Mouse (Mus musculus): ENCODE measurements around the gene Cept1. TPM values are rescaled to one million over a fixed set of nuclear protein-coding genes. Genes with fewer than 3 reads are reported as not detected.
A peak's percentile ranks its signal among the peaks of the same experiment; 100 is the strongest.

The Cept1 gene
- polyA plus RNA-seq, 1 experiment from 2014 or later: 44.1 TPM

GRCm38 (mm10) chr3:106487551-106487950 is 60.1 kb downstream of the Cept1 start:
- Histone ChIP-seq H3K9ac (ENCODE audit: low read length) (no peak overlapping the region), H3K36me3 (ENCODE audit: control insufficient read depth, insufficient read depth, low read length) (no peaks in the 10 kb centered on the region), H3K4me2 (ENCODE audit: low read length) (no peak overlapping the region), H3K4me1 (ENCODE audit: control insufficient read depth, insufficient read depth, low read length) (peaks cover 2% of the 10 kb centered on the region; the same call in 1 of the 2 replicates), H3K4me3 (ENCODE audit: low read depth, low read length) (no peak overlapping the region), H3K9me3 (replicated peaks; ENCODE audit: control insufficient read depth, low read length) (no peaks in the 10 kb centered on the region), H3K27ac (ENCODE audit: low read depth, low read length) (no peak overlapping the region), H3K27me3 (replicated peaks; ENCODE audit: control insufficient read depth, insufficient read depth, low read length) (no peaks in the 10 kb centered on the region)
- DNase-seq (ENCODE audit: low spot score) (no peak), ATAC-seq (no peak)
- WGBS: 93% methylated on average over 2 of the region's 2 CpGs

DNA sequence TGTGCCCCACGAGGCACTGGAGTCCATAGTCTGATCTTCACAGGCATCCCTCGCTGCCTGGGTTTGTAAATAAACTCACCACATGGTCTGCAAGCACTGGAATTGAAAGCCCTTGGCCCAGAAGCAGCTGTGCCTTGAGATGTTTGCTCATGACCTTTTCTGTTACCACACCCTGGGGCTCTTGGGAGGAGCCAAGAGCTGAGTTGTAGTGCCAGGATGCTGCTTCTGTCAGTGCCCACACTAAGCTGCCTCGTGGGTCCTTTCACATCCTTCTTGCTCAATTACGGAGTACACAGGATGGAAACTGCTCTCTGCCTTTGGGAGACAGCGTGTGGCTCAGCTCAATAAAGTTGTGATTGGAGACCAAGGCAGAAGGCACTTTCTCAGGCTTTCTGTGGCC is 61.8 kb downstream of the Cept1 start:
- Histone ChIP-seq H3K36me3 (ENCODE audit: control insufficient read depth, insufficient read depth, low read length) (no peaks in the 10 kb centered on the region), H3K9ac (ENCODE audit: low read length) (no peak overlapping the region), H3K4me2 (ENCODE audit: low read length) (no peak overlapping the region), H3K4me1 (ENCODE audit: control insufficient read depth, insufficient read depth, low read length) (peaks cover 7% of the 10 kb centered on the region; the same call in 1 of the 2 replicates), H3K9me3 (replicated peaks; ENCODE audit: control insufficient read depth, low read length) (no peaks in the 10 kb centered on the region), H3K27me3 (replicated peaks; ENCODE audit: control insufficient read depth, insufficient read depth, low read length) (0 out of 2 replicates have a peak, but pooled peaks cover 3% of the 10 kb centered on the region), H3K4me3 (ENCODE audit: low read depth, low read length) (no peak overlapping the region), H3K27ac (ENCODE audit: low read depth, low read length) (no peak overlapping the region)
- 79% methylated on average over 5 of the region's 5 CpGs for WGBS
- ATAC-seq: no peak
- no peak for DNase-seq (ENCODE audit: low spot score)

- Histone ChIP-seq H3K9ac (ENCODE audit: low read length) (no peak overlapping the region), H3K4me3 (ENCODE audit: low read depth, low read length) (no peak overlapping the region), H3K27me3 (replicated peaks; ENCODE audit: control insufficient read depth, insufficient read depth, low read length) (0 out of 2 replicates have a peak, but pooled peaks cover 3% of the 10 kb centered on the region), H3K9me3 (replicated peaks; ENCODE audit: control insufficient read depth, low read length) (no peaks in the 10 kb centered on the region), H3K4me1 (ENCODE audit: control insufficient read depth, insufficient read depth, low read length) (peaks cover 7% of the 10 kb centered on the region; the same call in 1 of the 2 replicates), H3K27ac (ENCODE audit: low read depth, low read length) (no peak overlapping the region), H3K36me3 (ENCODE audit: control insufficient read depth, insufficient read depth, low read length) (no peaks in the 10 kb centered on the region), H3K4me2 (ENCODE audit: low read length) (no peak overlapping the region)
- ATAC-seq (no peak), DNase-seq (ENCODE audit: low spot score) (no peak)
- 95% methylated on average over 3 of the region's 3 CpGs for WGBS
Measured at GRCm38 (mm10) chr3:106484861-106485260, 62.7 kb downstream of the Cept1 start.

- Histone ChIP-seq H3K4me3 (ENCODE audit: low read depth, low read length) (no peak overlapping the region), H3K4me1 (ENCODE audit: control insufficient read depth, insufficient read depth, low read length) (peaks cover 7% of the 10 kb centered on the region; the same call in 1 of the 2 replicates), H3K4me2 (ENCODE audit: low read length) (no peak overlapping the region), H3K27ac (ENCODE audit: low read depth, low read length) (no peak overlapping the region), H3K9ac (ENCODE audit: low read length) (no peak overlapping the region), H3K27me3 (replicated peaks; ENCODE audit: control insufficient read depth, insufficient read depth, low read length) (0 out of 2 replicates have a peak, but pooled peaks cover 3% of the 10 kb centered on the region), H3K9me3 (replicated peaks; ENCODE audit: control insufficient read depth, low read length) (no peaks in the 10 kb centered on the region), H3K36me3 (ENCODE audit: control insufficient read depth, insufficient read depth, low read length) (no peaks in the 10 kb centered on the region)
- DNase-seq (ENCODE audit: low spot score): no peak
- no peak for ATAC-seq
- WGBS: 85% methylated on average over 4 of the region's 4 CpGs
Measured at GRCm38 (mm10) chr3:106483796-106484405, 63.7 kb downstream of the Cept1 start.

- 79% methylated on average over 7 of the region's 7 CpGs for WGBS
- no peak for DNase-seq (ENCODE audit: low spot score)
- no peak overlapping the region for H3K4me2 ChIP-seq (ENCODE audit: low read length)
- H3K36me3 ChIP-seq (ENCODE audit: control insufficient read depth, insufficient read depth, low read length): no peaks in the 10 kb centered on the region
- peaks cover 7% of the 10 kb centered on the region; the same call in 1 of the 2 replicates for H3K4me1 ChIP-seq (ENCODE audit: control insufficient read depth, insufficient read depth, low read length)
- 0 out of 2 replicates have a peak, but pooled peaks cover 3% of the 10 kb centered on the region for H3K27me3 ChIP-seq (replicated peaks; ENCODE audit: control insufficient read depth, insufficient read depth, low read length)
- H3K9ac ChIP-seq (ENCODE audit: low read length): no peak overlapping the region
- ATAC-seq: no peak
- no peaks in the 10 kb centered on the region for H3K9me3 ChIP-seq (replicated peaks; ENCODE audit: control insufficient read depth, low read length)
- no peak overlapping the region for H3K27ac ChIP-seq (ENCODE audit: low read depth, low read length)
- no peak overlapping the region for H3K4me3 ChIP-seq (ENCODE audit: low read depth, low read length)
Measured at GRCm38 (mm10) chr3:106483297-106483696, 64.3 kb downstream of the Cept1 start.

GRCm38 (mm10) chr3:106482281-106483081 is 65.1 kb downstream of the Cept1 start, which contains the start of gene Dennd2d:
TSS of gene Dennd2d (plus strand) at chr3:106482405.
- ATAC-seq (peak; percentile 67), DNase-seq (ENCODE audit: low spot score) (peak; percentile 5)
- 0 out of 2 replicates have a peak, but pooled peaks cover 3% of the 10 kb centered on the region for H3K27me3 ChIP-seq (replicated peaks; ENCODE audit: control insufficient read depth, insufficient read depth, low read length)
- peak within 1 kb of the TSS; percentile 63 for H3K9ac ChIP-seq (ENCODE audit: low read length)
- H3K4me1 ChIP-seq (ENCODE audit: control insufficient read depth, insufficient read depth, low read length): peaks cover 7% of the 10 kb centered on the region; the same call in 1 of the 2 replicates
- peak within 1 kb of the TSS; percentile 95 for H3K4me2 ChIP-seq (ENCODE audit: low read length)
- H3K36me3 ChIP-seq (ENCODE audit: control insufficient read depth, insufficient read depth, low read length): no peaks in the 10 kb centered on the region
- no peak within 1 kb of the TSS for H3K27ac ChIP-seq (ENCODE audit: low read depth, low read length)
- H3K4me3 ChIP-seq (ENCODE audit: low read depth, low read length): peak within 1 kb of the TSS; percentile 52
- WGBS: 2% methylated on average over 44 of the region's 44 CpGs
- no peaks in the 10 kb centered on the region for H3K9me3 ChIP-seq (replicated peaks; ENCODE audit: control insufficient read depth, low read length)

DNA sequence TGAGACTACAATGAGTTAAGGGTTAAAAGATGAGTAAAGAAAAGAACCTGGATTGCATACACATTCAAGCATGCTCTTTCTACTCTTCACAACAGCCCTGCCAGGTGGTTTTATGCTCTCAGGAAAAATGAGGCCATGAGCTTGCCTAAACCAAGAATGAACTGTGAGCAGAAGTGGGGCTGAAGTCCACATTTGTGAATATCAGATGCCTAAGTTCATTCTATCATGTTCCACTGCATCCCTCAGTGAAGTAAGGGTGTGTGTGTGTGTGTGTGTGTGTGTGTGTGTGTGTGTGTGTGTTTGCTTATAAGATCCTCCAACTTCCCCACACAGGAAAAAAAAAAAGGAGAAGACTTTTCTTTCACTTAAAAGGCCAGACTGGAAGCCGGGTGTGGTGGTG is 70.7 kb downstream of the Cept1 start:
- Histone ChIP-seq H3K27ac (ENCODE audit: low read depth, low read length) (no peak overlapping the region), H3K9me3 (replicated peaks; ENCODE audit: control insufficient read depth, low read length) (no peaks in the 10 kb centered on the region), H3K4me3 (ENCODE audit: low read depth, low read length) (no peak overlapping the region), H3K36me3 (ENCODE audit: control insufficient read depth, insufficient read depth, low read length) (no peaks in the 10 kb centered on the region), H3K9ac (ENCODE audit: low read length) (no peak overlapping the region), H3K4me1 (ENCODE audit: control insufficient read depth, insufficient read depth, low read length) (no peaks in the 10 kb centered on the region), H3K27me3 (replicated peaks; ENCODE audit: control insufficient read depth, insufficient read depth, low read length) (0 out of 2 replicates have a peak, but pooled peaks cover 3% of the 10 kb centered on the region), H3K4me2 (ENCODE audit: low read length) (no peak overlapping the region)
- 100% methylated on average over 1 of the region's 1 CpGs for WGBS
- no peak for ATAC-seq
- no peak for DNase-seq (ENCODE audit: low spot score)

DNA sequence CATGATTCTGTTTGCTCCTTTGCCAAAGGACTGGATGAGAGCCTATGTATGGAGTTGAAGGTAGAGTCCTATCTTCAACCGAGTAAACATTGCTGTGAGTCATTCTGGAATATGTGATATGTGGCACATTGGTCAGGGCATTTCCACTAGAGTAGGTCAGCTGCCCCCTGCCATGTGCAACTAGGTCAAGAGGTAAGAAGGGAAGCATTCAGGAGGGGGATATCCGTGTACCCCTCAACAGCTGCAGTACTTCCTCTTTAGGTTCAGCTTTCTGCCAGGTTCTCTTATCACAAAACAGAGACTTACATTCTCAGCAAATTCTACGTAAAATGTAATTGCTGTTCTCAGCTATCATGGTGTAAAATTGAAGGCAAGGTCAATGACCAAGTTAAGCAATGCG is 73.4 kb downstream of the Cept1 start:
- Histone ChIP-seq H3K4me3 (ENCODE audit: low read depth, low read length) (no peak overlapping the region), H3K36me3 (ENCODE audit: control insufficient read depth, insufficient read depth, low read length) (no peaks in the 10 kb centered on the region), H3K4me2 (ENCODE audit: low read length) (no peak overlapping the region), H3K9me3 (replicated peaks; ENCODE audit: control insufficient read depth, low read length) (no peaks in the 10 kb centered on the region), H3K4me1 (ENCODE audit: control insufficient read depth, insufficient read depth, low read length) (no peaks in the 10 kb centered on the region), H3K27ac (ENCODE audit: low read depth, low read length) (no peak overlapping the region), H3K9ac (ENCODE audit: low read length) (no peak overlapping the region), H3K27me3 (replicated peaks; ENCODE audit: control insufficient read depth, insufficient read depth, low read length) (no peaks in the 10 kb centered on the region)
- WGBS: 88% methylated on average over 4 of the region's 4 CpGs
- ATAC-seq (no peak), DNase-seq (ENCODE audit: low spot score) (no peak)

DNA sequence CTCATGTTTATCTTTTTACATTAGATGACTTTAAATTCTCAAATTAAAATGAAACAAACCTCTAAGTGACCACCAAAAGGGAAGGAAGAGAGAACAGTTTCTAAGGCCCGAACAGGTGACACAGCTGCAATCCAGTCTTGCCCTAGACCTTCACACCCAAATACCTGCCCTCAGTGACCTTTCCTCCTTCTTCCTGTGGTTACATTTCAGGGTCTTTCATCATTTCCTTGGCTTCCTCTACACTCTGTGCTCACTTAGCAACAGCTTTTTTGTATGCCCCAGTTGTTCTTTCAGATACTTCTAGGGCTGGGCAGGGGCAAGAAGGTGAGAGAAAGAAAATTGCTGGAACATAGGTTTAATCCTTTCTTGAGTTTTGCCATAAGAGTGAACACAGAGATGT is 82.9 kb downstream of the Cept1 start:
- H3K27ac ChIP-seq (ENCODE audit: low read depth, low read length): no peak overlapping the region
- no peaks in the 10 kb centered on the region for H3K27me3 ChIP-seq (replicated peaks; ENCODE audit: control insufficient read depth, insufficient read depth, low read length)
- no peak overlapping the region for H3K9ac ChIP-seq (ENCODE audit: low read length)
- DNase-seq (ENCODE audit: low spot score): no peak
- H3K4me3 ChIP-seq (ENCODE audit: low read depth, low read length): no peak overlapping the region
- H3K36me3 ChIP-seq (ENCODE audit: control insufficient read depth, insufficient read depth, low read length): no peaks in the 10 kb centered on the region
- H3K4me2 ChIP-seq (ENCODE audit: low read length): no peak overlapping the region
- no peaks in the 10 kb centered on the region for H3K9me3 ChIP-seq (replicated peaks; ENCODE audit: control insufficient read depth, low read length)
- H3K4me1 ChIP-seq (ENCODE audit: control insufficient read depth, insufficient read depth, low read length): no peaks in the 10 kb centered on the region
- ATAC-seq: no peak
- WGBS: 93% methylated on average over 1 of the region's 1 CpGs

Measured in forebrain, embryonic 14.5 days (tissue).